Comparison of ENCODE assay signal across 8 mouse cellular contexts in the genomic region with DNA sequence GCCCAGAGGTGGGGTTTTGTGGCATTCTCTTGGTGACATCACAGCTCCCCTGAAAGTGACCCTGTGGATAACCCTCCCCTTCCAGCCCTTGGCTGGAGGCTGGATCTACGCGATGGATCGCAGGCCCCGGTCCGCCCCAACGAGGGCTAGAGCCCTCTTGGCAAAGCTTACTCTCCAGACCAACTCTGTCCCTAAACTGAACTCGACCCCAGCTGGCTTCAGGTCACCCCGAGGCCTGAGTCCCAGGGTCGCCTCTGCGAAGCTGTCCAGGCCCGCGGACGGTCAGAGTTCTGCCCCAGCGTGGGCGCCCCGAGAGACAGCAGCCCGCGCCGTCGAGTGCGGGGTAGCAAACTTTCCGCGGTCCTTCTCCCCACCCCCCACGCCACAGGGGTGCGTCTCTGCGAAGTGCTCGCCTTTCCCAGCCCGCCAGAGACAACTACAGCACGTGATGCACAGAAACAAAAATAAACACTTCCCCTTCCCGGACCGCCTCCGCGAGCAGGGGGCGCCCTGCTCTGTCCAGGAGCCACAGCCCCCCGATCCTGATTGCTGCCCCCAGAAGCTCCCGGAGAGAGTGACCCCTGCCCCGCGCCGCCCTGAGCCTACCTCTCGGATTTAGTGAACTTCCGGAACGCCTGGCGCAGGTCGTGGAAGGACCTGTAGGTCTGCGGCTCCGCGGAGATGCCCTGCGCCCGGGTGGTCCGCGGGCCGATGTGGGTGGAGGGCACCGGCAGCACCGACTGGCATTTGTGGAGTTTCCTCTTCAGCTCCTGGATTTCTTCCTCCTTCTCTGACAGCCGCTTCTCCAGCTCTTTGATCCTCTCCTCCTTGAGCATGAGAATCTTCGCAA. TPM values are rescaled to one million over a fixed set of nuclear protein-coding genes. Genes with fewer than 3 reads are reported as not detected.
DNase-seq lines count a peak whose midpoint lies in the region; ATAC-seq and TF ChIP-seq lines count a peak whose summit lies in the region.

No protein-coding gene starts in this region.

- H3K4me3 ChIP-seq in cerebellum, adult 2 months (replicated peaks; ENCODE audit: insufficient read depth, low read depth, low read length): peak overlapping the region; percentile 28
- H3K4me3 ChIP-seq in forebrain, embryonic 14.5 days (ENCODE audit: low read depth, low read length): peak overlapping the region; percentile 46
- peak overlapping the region; percentile 70 for H3K4me3 ChIP-seq in limb, embryonic 10.5 days

- intact Hi-C loops in heart, postnatal 36 days (cut with DNase I): no loop called here

- H3K9ac ChIP-seq in forebrain, embryonic 14.5 days (ENCODE audit: low read length): peak overlapping the region; percentile 51

- H3K27ac ChIP-seq in cerebellum, adult 2 months (ENCODE audit: insufficient read depth, low read length): no peak overlapping the region
- no peak overlapping the region for H3K27ac ChIP-seq in forebrain, embryonic 14.5 days (ENCODE audit: low read depth, low read length)
- peak overlapping the region; percentile 83 for H3K27ac ChIP-seq in limb, embryonic 10.5 days

- peak; percentile 2 to 20 for DNase-seq in cerebellum, adult 2 months
- no peak for DNase-seq in cerebellum, adult 11-12 months
- peak; percentile 45 to 72 for DNase-seq in adrenal gland, adult (ENCODE audit: inconsistent age in 2 of 2, low spot score in 1 of 2)
- DNase-seq in forebrain, embryonic 14.5 days (ENCODE audit: low spot score): peak; percentile 24
- DNase-seq in heart, postnatal 36 days: peak; percentile 62 to 77
- DNase-seq in limb, embryonic 10.5 days (ENCODE audit: low spot score): peak; percentile 68
- peak; percentile 52 for DNase-seq in testis, postnatal 10 days (ENCODE audit: low spot score)

- no peaks in the 10 kb centered on the region for H3K9me3 ChIP-seq in forebrain, embryonic 14.5 days (replicated peaks; ENCODE audit: control insufficient read depth, low read length)
- H3K9me3 ChIP-seq in limb, embryonic 10.5 days (replicated peaks): no peaks in the 10 kb centered on the region

- peak; percentile 60 for ATAC-seq in forebrain, embryonic 14.5 days
- ATAC-seq in megakaryocyte progenitor cell, adult 5-6 weeks (replicated peaks; ENCODE audit: poor library complexity): peak; percentile 65

- no peaks in the 10 kb centered on the region for H3K4me1 ChIP-seq in cerebellum, adult 2 months (ENCODE audit: control insufficient read depth, insufficient read depth, low read length)
- H3K4me1 ChIP-seq in forebrain, embryonic 14.5 days (ENCODE audit: control insufficient read depth, insufficient read depth, low read length): peaks cover 12% of the 10 kb centered on the region
- peaks cover 36% of the 10 kb centered on the region for H3K4me1 ChIP-seq in limb, embryonic 10.5 days

- no peak for TF ChIP-seq POLR2A in cerebellum, adult 2 months (IDR thresholded peaks at IDR 0.05; ENCODE audit: borderline replicate concordance, insufficient read depth, low read length)

- H3K27me3 ChIP-seq in cerebellum, adult 2 months (ENCODE audit: control insufficient read depth, insufficient read depth, low read length): peaks cover 5% of the 10 kb centered on the region; the same call in 1 of the 2 replicates
- peaks cover 26% of the 10 kb centered on the region for H3K27me3 ChIP-seq in forebrain, embryonic 14.5 days (replicated peaks; ENCODE audit: control insufficient read depth, insufficient read depth, low read length)
- peaks cover 8% of the 10 kb centered on the region; the same call in 1 of the 2 replicates for H3K27me3 ChIP-seq in limb, embryonic 10.5 days (ENCODE audit: low read depth, poor library complexity, severe bottlenecking)

- TF ChIP-seq CTCF in cerebellum, adult 2 months (IDR thresholded peaks at IDR 0.05; ENCODE audit: borderline replicate concordance, insufficient read depth, low read depth, low read length): no peak

- H3K36me3 ChIP-seq in forebrain, embryonic 14.5 days (ENCODE audit: control insufficient read depth, insufficient read depth, low read length): no peaks in the 10 kb centered on the region
- H3K36me3 ChIP-seq in limb, embryonic 10.5 days: no peaks in the 10 kb centered on the region

- WGBS in cerebellum, adult 2 months: under 1% methylated on average over 56 of the region's 56 CpGs
- WGBS in forebrain, embryonic 14.5 days: under 1% methylated on average over 56 of the region's 56 CpGs
- under 1% methylated on average over 56 of the region's 56 CpGs for WGBS in limb, embryonic 10.5 days

- peak overlapping the region; percentile 98 for H3K4me2 ChIP-seq in forebrain, embryonic 14.5 days (ENCODE audit: low read length)

RNA-seq across cellular contexts. Expression of gene Prkg1, which starts 0.7 kb away (rescaled TPM):
- polyA plus RNA-seq in cerebellum, adult 2 months (2012; rRNA removed): 7.3 and 9.5 TPM in 2 replicates
- 1.1 and 2.5 TPM in 2 replicates for polyA plus RNA-seq in forebrain, embryonic 14.5 days (2014; fragmentation: Nextera tagmentation; extraction: Ambion mirVana)
- total RNA-seq in heart, postnatal 36 days (2021): 10 to 100 TPM; 12.7 to 13.4 TPM
- polyA plus RNA-seq in limb, embryonic 10.5 days (2016; fragmentation: Nextera tagmentation; extraction: Ambion mirVana): 1.4 and 3.4 TPM in 2 replicates
- total RNA-seq in megakaryocyte progenitor cell, adult 5-6 weeks (2015): 0.54 and 1.1 TPM in 2 replicates
- total RNA-seq in megakaryocyte progenitor cell, adult 5-6 weeks (2017): 0.75 and 1.4 TPM in 2 replicates
